Mouse (Mus musculus) monocyte, adult 5-6 weeks (primary cell): ENCODE data around the gene Slc35f5. TPM values are rescaled to one million over a fixed set of nuclear protein-coding genes. Genes with fewer than 3 reads are reported as not detected.
"Not testable (repeated sequence)": the region's sequence is repeated elsewhere in the genome, so short reads cannot be mapped to it uniquely, and the experiment has no call there.

Experiments
- ATAC-seq: fragments of 153-309, 156-312 bp; replicated peaks from 2 replicates; pipeline ENCODE4 v1.8.0; 2017; ENCODE audit warnings: mild to moderate bottlenecking; ENCODE audit not compliant: low TSS enrichment, insufficient number of reproducible peaks, severe bottlenecking, poor library complexity, low FRiP score
- total RNA-seq: library from RNA; stranded (forward); fragments of 200-1000, 200-491, 200-594 nt; gene quantifications from 3 replicates; pipeline ENCODE4 v1.2.3, GENCODE M21; 2017

The Slc35f5 gene
- total RNA-seq = 6.9 to 12.6 TPM (median 9.0 TPM) in 3 replicates

DNA sequence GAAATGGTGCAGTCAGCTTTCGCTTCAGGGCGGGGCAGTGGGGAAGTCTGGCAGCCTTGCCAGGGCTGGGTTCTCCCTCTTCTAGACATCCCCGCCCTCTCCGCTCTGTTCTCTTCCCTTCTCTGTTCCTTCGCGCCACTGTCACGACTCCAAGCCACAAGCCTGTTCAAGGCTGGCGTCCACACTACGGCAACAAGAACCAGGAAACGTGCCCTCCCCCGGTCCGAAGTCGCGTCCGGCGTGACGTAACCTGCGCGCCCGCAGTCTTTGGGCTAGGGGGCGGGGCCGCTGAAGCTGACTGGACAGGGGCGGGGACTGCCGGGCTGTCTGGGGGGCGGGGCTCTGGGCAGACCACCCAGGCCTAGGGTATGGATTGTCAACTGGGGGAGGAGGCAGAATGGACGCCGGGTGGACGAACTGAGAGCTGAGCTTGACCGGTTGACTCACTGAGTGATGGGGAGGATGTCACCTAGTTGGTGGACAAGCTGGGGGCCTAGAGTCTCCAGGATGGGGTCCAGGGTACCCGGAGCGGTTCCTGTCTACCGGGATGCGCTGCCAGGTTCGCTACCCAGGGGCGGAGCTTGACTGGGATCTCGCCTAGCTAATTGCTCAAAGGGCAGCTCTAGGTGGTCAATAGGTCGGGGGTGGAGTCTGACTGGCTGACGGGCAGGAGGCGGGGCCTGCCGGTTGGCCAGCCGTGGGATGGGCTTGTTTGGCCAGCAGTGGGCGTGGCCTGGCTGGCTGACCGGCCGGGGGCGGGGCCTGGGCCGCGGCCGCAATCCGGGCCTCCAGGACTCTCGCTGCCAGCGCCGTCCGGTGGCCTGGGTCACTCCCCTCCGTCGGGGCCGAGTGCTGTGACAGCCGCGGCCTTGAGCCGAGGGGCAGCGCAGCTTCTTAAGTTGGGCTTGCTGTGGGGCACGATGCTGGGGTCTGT lies at the start of gene Slc35f5:
TSS of gene Slc35f5 (plus strand) at position 337 of the 934 bp plus-strand sequence.
- ATAC-seq = peak; percentile 92

DNA sequence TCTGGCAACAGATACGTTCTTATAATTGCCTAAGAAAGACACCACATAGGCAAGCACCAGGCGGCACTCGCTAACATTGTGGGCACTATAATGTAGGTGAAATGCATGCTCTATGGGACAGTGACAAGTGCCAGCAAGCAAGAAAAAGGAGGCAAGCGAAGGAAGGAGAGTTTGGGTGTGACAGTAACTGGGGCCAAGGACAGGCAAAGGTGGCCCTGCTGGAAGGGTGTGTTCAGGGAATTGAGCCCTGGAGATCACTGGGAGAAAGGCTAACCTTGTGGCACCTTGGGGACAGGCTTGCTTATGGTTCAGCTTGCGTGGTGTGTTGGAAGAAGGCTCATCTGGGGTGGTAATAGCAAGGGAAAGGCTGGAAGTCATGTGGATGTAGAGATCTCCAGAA lies 45.7 kb upstream of the Slc35f5 start:
- ATAC-seq = no peak

DNA sequence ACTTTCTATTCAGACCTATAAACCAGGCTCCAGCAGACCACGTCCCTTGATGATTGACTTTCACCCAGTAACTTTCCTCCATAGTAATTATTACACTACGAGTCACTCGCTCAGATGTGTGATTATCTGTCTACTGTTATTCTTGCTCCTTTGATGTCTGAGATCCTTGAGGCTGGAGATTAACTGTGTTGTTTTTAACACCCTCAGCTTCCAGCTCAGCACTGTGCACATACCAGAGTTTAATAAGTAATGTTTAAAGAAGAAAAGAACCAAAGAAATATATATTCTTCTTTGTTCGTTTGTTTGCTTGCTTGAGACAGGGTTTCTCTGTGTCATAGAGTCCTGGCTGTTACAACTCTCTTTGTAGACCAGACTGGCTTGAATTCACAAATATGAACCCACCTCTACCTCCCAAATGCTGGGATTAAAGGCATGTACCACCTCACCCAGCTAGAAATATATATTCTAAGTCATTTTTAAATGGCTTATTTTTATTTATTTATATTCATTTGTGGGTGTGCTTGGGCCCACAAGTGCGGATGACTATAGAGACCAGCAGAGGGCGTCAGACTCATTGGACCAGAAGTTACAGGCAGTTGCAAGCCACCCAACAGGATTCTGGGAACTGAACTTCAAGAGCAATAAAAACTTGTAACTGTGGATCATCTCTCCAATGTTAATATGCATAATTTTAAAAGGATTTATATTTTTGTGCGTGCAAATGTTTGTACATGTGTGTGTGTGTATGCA lies 43.3 kb upstream of the Slc35f5 start:
- no peak for ATAC-seq

DNA sequence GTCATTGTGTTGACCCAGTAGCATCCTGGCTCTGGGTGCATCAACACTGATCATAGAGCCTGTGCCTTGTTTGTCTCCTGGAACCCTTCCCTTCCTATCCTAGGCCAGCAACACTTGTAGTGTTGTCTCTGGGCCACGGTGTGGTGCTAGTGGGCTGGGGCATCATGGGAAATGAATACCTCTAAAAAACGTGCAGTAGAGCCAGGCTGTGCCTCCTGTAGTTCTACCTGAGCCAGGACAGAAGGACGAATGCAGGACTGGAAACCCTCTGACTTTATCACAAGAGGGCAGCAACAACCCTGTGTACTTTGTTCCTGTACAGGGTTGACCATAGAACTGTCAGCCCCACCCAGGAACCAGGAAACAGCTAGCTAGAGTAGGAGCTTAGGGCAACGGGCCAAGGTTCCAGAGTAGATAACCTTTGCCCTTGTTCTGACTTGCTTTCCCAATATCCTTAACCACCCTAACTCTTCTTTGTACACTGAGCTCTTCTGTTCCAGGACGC lies 41.2 kb upstream of the Slc35f5 start:
- ATAC-seq = peak; percentile 86

GRCm38 (mm10) chr1:125525965-125526665 lies 34.3 kb upstream of the Slc35f5 start:
- peak; percentile 56; the same call in 1 of the 2 replicates for ATAC-seq

GRCm38 (mm10) chr1:125526666-125527004 lies 33.8 kb upstream of the Slc35f5 start:
- ATAC-seq = no peak

DNA sequence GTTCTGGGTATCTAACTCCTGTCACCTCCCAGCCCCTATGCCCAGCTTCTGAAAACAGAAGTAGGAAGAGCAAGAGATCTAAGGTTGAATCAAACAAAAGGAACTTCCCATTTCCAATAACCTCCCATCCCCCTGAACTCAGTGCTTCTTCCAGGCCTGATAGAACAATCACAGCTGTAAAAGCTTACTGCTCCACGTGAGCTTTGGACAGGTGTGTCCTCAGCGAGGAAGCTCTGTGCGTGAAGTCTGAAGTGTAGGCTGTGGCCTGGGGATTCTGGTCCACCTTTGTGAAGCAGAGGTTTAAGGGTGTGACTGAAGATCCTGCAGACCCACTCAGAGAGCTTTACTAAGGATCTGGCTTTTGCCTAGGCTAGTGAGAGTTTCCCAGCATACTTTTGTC lies 33.0 kb upstream of the Slc35f5 start:
- no peak for ATAC-seq

DNA sequence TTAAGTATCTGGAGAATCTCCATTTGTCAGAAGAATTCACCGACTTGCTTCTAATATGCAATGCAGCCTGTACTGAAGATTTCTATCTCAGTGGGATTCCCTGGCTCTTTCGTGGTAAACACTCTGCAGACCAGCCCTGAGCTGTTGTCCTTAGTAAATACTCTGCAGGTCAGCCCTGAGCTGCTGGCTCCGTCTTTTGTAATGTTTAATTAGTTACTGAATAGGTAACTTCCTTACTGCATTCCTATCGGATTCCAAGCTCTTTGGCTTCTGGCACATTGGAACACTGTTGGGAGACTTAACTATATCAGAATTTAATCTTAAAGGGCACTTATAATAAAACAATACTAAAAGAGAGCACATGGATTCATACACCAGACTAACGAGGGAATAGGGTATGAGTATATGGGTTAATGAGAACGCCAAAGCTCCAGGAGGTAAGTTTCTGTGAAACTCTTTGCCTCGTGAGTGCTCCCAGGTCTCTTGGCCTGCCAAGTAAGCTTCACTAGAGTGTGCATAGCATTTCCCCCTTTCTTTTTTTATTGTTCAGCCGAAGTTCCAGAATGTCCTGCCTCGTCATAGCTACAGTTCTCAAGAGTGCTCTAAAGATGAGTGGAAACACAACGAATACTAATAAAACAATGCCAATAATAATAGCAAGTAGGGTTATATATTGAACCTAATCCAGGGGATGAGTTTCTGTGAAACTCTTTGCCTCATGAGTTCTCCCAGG lies 27.0 kb upstream of the Slc35f5 start:
- not testable (repeated sequence) for ATAC-seq

GRCm38 (mm10) chr1:125537131-125537530 lies 23.3 kb upstream of the Slc35f5 start:
- ATAC-seq = no peak

- no peak for ATAC-seq
Observed at GRCm38 (mm10) chr1:125537776-125538175, 22.6 kb upstream of the Slc35f5 start.

GRCm38 (mm10) chr1:125539312-125539711 lies 21.1 kb upstream of the Slc35f5 start:
- no peak for ATAC-seq

- no peak for ATAC-seq
Observed at GRCm38 (mm10) chr1:125542008-125542999, 18.1 kb upstream of the Slc35f5 start.

- no peak for ATAC-seq
Observed at GRCm38 (mm10) chr1:125549872-125550271, 10.5 kb upstream of the Slc35f5 start.

GRCm38 (mm10) chr1:125550359-125550758 lies 10.0 kb upstream of the Slc35f5 start:
- ATAC-seq = no peak

GRCm38 (mm10) chr1:125551564-125551963 lies 8.8 kb upstream of the Slc35f5 start:
- ATAC-seq = no peak

DNA sequence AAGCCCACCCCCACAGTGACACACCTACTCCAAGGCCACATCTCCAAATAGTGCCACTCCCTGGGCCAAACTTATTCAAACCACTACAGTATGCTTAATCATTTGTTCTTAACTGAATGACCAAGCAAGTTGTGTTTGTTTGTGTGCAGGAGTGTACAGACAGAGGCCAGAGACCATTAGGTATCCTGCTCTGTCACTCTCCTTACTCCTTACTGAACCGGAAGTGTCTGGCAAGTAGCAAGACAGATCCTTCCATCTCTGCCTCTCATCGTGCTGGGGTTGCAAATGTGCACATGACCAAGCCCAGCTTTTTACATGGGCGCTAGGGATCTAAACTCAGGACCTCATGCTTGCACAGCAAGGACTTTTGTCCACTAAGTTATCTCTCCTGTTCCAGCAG lies 1.1 kb upstream of the Slc35f5 start:
- ATAC-seq = no peak

DNA sequence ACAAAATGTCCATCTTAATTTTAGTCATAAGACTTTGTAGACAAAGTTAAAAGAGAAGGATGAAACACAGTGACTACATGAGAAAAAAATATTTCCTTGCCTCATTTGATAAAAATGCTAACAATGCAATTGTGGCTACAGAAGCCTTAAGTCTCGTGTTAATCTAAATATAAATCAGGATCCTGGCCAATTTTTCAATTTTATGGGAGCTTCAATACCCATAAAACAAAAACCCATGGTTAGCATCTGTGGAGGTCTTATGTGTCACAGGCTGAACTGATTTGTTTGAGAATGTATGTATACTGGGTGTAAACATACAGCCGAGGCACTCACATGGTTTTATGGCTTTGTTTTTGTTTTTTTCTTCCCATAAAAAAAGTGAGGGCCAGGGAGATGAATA lies 674 bp upstream of the Slc35f5 start:
- no peak for ATAC-seq
